Mouse (Mus musculus): ENCODE data around the gene Tnik.

The Tnik gene

DNA sequence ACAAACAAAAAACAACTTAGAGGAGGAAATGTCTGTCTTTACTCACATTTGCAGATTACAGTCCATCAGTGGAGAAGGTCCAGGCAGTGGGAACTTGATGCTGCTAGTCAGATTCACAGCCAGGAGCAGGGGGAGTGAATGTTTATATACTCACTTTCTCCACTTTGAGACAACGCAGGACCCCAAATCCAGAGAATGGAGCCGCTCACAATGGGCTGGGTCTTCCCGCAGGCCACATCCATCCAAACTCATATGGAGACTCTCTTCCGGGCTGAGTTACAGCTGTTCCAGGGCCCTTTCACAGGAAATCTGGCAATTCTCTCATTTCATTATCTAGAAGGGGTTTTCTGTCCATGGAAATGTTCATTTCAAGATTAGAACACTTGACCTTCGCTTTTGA lies 277.1 kb downstream of the Tnik start:
- in situ Hi-C loops (cut with MboI, MseI): no loop called here

DNA sequence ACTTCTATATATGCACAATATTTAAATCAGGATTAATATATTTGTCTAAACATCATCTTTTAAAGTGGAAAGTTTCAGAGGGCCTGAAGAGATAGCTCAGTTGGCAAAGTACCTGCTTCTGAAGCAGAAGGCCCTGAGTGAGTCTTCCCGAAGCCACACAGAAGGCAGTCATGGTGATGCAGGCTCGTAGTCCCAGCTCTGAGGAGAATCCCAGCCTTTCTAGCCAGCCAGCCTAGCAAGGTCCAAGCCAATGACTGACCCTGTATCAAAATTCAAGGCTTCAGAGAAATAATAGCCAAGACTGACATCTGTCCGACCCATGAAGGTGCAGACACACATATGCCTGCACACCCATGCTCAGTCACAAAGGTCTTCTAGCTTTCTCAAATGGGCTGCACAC lies 279.9 kb downstream of the Tnik start:
- in situ Hi-C loops (cut with MboI, MseI): no loop called here

DNA sequence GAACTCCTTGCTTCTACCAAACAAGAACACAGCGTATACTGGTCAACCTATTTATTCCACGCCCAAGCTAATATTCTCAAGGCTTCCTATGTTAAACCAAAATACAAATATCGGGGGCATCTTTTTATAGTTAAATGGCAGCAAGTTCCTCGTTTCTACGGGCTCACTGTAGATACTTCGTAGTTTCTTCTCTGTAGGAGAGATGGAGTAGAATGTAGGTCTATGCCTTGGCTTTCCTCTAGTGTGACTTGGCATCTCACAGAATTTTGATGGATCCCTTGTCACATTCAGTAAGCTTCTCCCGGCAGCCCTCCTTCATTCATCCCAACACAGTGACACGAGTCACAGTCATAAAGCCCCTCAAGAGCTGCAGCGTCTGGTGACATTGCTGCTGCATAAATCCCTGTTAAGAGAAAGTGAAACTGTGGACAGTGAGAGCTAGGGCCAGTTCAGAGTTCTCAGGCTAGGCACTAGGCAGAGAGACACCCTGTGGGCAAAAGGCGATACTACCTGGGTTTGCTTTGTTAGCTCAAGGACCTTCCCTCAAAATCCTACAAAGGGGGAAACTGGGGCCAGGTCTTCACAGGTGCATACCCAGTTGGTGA lies 280.5 kb downstream of the Tnik start:
- in situ Hi-C loops (cut with MboI, MseI): no loop called here

DNA sequence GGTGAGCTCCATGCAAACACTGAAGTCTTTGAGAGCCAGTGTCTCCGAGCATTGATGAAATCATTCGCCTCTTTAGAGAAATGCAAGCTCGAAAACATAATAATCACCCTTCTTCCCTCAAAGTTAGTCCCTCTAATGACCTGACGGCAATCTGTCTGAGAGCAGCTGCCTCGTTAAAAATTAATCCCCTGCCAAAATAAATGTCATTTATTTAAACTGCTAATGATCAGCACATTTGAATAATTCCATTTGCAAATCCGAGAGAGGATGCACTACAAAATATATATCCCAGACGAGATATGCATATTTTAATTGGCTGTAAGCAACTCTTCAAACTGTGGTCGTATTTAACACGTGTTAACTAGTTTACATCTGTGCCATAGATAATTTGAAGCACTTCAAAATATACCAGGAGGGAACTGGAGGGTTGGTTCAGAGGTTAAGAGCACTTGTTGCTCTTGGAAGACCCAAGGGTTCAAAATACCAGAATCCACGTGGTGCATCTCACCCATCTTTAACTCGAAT lies 281.4 kb downstream of the Tnik start:
- in situ Hi-C loops (cut with MboI, MseI): no loop called here

DNA sequence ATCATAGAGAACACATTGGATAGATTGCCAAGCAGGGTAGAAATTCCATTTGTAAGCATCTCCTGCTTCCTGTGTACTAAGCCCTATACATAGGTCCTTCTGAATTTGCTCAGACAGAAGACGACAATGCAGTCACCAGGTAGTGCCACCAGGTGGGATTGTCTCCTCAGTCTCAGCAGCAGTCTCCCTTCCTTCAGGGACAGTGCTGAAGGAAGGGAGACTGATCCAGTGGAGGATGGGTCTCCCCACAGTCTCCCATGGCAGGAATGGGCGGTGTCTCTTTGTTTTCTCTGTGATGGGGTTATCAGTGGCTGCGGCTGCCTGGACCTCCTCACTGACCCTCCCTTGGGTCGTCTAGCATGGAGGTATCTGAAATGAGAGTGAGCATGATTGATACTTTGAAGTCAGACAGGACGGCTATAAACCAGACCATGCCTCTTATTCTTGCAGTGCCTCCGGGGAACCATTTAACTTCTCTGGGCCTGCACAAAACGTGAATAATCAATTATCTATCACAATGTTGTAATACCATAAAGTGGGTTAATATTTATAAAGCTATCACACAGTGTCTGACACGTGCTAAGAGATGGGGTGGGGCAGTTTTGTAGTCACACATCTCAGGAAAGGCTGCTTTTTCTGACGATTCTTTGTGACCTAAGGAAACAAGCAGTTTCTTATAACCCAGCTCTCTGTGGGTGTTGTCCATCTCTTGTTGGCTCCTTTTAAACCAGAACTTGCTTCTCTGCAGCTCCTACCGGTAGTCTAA lies 285.1 kb downstream of the Tnik start:
- in situ Hi-C loops (cut with MboI, MseI): no loop called here

DNA sequence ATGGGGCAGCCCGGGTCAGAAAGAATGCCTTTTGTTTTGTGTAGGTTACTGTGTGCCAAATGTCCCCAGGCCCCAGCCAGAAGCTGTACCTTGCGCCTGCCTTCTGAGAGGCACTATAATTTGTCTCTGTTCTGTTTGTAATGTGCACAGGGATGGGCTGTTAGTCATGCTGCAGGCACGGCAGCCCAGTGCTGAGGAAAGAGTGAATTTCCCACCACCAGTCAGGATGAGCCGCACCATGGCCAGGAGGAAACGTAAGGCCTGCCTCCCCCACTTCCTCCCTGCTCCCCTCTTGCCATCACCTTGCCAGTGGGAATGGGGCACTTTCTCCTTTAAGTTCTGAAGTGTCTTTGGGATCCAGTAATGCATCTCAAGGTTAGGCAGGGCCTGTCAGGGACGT lies 286.4 kb downstream of the Tnik start:
- in situ Hi-C loops (cut with MboI, MseI): no loop called here

DNA sequence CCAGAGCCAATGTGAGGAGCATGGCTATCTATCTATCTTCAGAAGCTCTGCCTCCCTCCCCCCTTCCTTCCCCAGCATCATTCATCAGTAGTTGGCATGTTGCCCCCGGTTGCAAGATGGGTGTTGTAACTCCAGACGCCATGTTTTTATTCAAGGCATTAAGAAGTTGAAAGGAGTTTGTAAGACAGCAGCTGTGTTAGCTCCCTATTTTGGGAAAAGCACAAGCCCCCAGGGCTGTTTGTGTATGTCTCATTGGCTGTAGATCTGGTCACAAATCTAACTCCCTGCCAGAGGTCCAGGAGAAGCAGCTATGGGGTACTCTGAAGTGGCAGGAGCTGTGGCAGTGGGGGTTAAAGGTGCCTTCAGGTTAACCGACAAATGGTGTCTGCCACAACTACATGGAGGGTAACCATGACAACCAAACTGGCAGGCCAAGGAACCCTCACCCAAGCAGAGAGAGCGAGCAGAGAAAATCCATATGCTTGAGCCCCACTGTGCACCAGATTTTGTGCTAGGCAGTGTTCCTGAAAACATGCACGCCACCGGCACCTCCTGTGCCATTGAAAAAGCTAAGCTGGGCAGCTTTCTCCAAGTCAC lies 287.6 kb downstream of the Tnik start:
- in situ Hi-C loops (cut with MboI, MseI): no loop called here

DNA sequence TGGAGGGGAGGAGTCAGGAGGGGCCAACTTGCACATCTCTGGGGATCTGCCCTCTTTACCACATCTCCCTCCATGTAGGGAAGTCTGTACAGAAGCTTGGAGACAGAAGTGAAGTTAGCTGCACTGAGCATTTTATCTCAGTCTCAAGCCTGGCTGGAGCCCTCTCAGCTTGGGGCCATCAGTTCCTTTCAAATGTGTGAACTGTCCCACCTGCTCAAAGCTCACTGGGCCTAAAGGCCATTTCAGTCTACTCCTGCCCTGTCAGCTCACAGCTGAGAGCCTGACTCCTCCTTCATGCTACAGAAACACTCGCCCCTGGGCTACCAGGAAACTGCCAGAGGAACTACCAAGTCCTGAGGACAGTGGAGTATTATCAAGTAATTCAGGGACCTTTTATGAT lies 288.7 kb downstream of the Tnik start:
- in situ Hi-C loops (cut with MboI, MseI): no loop called here

DNA sequence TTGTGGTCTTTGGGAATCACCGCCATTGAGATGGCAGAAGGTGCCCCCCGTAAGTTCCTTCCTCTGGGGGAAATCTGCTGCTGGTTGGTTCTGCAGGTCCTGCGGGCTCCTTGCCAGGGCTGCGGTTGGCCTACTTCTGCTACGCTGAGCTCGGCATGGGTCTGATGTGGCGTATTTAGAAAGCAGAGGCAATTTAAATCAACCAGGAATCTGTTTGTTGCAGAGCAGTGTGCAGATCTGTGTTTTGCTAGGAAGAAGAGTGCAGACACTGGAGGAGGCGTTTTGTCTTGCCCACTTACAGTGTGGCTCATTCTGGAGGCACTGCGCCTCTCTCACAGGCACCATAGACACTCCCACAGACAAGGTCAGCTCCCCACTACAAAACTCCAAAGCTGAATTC lies 291.9 kb downstream of the Tnik start:
- in situ Hi-C loops (cut with MboI, MseI): loop anchor here (5.0 kb wide), 3 partner anchors 67 to 388 kb away; no protein-coding TSS in a partner anchor

DNA sequence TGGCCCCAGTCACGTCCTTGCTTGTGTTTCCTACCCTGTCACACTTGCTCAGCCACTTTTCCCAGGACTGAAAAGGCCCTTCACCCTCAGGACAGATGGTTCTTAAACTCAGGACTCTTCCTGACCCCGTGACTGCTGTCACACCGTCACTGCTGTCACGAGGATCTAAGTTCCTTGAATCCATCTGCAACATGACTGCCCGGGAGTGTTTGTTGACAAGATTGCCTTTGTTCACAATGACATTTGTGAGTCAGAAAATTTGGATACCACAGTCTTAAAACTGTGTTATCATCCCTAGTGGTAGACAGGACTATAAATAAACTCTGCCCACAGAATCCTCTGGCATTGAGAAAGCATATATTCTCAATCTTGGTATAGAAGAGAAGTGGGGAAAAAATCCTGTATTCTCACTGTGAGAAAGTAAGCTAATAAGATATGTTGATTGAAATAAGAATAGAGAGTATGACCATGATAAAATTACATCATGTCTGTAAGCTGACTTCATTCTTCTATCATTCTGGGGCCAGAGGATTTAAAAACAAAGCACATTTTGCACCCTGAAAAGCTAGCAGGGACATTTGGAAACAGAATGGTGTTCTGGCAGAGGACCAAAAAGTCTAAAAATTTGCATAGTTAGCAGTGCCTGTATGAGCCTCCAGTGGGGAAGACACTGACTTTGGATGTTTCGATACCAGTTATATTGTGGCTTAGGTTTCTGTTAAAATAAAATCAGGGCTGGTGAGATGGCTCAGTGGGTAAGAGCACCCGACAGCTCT lies 293.0 kb downstream of the Tnik start:
- in situ Hi-C loops (cut with MboI, MseI): loop anchor here (5.0 kb wide), 3 partner anchors 66 to 389 kb away; no protein-coding TSS in a partner anchor

DNA sequence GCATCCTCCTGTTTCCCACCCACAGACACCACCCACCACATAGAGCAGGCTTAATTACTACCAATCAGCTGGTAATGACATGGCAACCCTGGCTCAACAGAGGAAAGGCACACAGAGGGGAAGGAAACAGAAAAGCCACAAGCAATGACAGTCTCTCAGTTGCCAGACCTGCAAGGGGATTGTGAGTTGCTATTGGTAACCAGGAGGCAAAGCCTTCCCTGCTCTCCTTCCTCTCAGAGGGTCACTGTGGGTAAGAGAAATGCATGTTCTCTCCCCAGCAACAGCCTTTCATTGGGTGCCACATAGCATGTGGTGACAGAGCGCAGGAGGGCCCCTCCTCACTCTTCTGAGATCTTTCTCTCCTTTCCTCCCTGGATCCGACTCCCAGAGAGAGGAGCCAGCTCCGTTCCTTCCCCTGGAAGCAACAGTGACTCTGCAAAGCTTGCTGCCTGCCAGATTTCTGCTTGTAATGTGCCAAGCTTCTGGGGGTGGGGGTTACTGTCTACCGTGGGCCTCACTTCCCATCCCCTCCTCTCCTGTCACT lies 295.4 kb downstream of the Tnik start:
- in situ Hi-C loops (cut with MboI, MseI): loop anchor here (5.0 kb wide), 3 partner anchors 64 to 391 kb away; no protein-coding TSS in a partner anchor

DNA sequence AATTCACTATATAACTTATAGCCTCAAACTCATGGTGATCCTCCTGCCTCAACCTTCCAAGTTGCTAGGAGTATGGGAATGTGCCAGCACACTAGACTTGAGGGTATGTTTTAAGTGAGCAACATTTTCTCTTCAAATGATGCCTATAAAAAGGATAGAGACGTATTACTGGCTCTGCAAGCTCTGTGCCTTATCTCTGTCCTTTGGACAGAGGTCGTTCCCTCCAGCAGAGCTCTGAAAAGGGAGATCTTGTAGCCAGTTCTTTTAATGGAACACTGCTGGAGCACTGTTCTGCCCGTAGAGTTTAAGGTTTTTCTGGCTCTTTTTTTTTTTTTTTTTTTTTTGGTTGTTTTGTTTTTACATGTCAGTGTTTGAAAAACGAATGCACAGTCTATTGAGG lies 298.4 kb downstream of the Tnik start:
- in situ Hi-C loops (cut with MboI, MseI): no loop called here

DNA sequence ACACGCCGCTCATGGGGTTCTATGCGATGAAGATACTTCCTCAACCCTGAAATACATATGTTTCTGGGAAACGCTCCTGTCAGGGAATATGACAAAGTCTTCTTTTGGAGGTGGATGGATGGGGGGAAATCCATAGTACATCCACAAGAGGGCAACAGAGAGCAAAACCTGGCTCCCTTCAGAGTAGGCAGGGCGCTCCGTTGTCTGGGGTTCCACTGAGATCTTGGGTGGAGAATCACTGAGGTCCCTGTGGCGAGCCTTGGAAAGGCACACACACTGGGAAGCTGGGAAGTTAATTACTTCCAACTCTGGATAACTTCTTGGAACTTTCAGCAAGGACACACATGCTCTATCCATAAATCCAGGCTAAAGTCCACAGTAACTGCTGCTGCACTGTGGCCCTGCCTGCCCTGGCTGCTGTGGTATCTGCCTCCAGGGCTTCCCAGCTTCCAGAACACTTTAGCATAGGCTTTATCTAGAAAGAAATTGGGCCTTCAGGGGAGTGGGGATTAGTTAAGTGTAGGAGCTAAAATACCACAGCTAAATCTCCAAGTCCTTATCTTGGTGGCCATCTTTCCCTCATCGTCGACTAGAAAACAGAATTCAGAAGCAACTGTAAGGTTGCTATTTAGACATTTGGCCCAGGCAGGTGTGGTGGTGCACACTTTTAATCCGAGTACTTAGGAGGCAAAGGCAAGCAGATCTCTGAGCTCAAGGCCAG lies 299.8 kb downstream of the Tnik start:
- in situ Hi-C loops (cut with MboI, MseI): no loop called here

DNA sequence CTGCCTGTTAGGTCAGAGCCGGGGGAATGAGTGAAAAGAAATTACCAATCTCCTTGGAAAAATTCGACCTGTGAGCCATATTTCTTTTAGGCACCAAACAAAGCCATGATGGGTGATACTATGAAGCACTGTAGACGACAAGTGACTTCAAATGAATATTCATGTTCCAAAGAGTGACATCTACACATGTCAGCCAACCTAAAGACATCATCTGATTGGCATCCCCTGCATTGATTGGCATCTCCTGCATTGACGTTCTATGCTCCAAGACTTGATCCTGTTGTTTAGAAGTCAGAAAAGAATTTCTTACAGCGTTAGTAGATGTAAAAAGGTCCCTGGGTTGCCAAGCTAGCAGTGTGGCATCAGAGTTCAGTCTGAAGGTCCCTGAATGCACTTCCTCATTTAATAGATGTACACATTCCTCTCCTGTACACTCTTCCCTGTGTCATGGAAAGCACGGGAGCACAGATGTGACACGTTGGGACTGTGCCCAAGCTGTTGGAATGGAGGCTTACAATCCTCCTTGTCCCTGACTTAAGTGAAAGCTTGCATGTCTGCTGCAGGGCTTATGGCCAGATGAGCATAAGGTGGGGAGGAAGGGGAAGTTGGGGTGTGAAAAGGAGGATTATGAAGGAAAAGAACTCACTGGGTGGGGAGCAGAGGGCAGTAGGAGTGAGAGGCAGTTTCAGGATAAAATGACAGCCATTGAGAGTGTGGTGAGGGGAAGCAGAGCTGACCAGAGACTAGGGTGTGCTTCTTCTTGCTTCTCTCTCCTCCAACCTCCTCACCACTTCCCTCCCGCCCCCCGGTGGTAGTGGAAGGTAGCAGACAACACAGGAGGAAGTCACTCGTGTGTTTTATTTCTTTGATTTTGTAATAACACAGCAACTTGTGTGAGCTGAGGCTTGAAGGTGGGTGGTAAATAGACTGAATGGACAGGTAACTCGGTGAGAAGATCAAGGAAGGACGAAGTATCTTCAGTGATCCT lies 301.6 kb downstream of the Tnik start:
- in situ Hi-C loops (cut with MboI, MseI): no loop called here

DNA sequence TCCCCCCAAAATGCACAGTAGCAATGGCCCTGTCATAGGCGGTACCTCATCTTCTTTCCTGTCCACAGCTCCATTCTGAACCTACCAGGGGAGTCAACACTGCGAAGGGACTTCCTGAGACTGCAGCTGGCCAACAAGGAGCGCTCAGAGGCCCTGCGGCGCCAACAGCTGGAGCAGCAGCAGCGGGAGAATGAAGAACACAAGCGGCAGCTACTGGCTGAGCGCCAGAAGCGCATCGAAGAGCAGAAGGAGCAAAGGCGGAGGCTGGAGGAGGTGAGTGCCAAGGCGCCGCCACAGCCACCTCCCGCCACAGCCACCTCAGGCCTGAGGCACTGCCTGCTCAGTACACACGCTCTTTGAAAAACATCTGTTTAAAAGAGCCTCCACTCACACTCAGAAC lies 314.3 kb downstream of the Tnik start:
- in situ Hi-C loops (cut with MboI, MseI): no loop called here

DNA sequence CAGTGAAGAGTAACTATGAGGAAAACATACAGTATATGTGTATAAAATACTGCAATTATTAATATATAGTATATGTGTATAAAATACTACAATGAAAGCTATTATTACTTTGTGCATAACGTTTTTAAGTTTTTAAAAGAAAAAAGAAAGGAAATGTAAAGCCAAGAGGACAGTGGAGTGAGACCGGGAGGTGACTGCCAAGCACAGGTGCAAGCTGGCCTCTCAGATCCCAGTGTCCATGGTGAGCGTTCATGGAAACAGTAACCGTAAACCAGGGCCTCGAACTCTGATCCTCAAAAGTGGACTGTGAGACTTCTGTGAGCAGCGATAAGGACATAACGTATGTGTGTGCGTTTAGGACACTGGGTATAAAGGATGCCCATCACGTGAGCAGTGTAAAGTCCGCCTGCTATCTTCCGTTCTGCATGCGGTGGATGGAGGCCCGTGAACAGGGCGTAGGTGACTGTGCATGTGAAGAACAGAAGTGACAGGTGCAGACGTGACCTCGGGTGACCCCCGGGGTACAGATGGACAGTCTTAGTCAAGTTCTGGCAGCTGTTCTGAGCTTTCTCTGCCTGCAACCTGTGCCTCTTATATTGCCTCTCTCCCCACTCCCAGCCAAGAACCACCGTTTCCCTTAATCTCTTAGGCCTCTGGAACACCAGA lies 316.1 kb downstream of the Tnik start:
- in situ Hi-C loops (cut with MboI, MseI): no loop called here

DNA sequence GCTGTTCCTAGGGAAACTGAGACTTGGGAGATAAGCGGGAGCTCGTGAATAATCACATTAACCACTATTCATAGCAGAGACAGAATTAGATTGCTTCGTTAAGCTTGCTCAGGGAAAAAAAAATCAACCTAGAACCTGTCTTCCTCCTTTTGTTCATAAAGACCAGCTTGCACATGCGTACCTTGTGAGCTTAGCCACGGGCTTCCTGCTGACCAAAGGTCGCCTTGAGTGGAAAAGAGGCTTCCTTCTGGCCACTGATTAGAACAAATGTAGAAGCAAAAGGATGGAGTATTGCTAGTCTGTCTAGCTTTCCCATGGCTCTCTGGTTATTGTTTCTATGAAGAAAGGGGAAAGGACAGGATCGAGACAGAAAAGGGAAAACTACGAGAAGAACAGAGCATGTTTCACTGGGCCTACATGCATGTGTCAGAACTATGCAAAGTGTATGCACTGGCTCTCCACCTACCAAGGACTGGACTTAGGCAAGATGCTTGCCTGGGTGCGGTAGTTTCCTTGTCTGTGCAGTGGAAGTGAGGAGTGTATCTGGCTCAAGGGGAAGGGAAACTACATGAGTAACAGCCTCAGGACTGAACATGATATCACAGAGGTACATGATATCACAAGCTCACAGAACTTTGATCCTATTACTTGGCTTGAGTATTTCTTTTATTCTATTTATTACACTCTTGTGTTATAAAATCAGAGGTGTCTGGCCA lies 322.9 kb downstream of the Tnik start:
- in situ Hi-C loops (cut with MboI, MseI): no loop called here

DNA sequence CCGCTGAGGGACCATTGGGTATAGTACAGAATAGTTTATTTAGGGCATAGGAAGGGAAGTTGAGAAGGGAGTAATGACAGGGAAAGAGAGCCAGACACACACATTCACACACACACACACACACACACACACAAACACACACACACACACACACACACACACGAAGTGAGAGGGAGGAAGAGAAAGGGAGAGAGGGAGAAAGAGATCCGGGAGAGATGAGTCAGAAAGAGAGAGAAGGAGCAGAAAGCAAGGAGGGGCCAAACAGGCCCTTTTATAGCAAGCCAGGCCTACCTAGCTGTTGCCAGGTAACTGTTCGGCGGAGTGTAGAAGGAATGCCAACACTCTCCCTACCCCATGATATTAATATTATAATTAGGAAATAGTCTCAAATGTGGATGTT lies 324.8 kb downstream of the Tnik start:
- in situ Hi-C loops (cut with MboI, MseI): no loop called here

DNA sequence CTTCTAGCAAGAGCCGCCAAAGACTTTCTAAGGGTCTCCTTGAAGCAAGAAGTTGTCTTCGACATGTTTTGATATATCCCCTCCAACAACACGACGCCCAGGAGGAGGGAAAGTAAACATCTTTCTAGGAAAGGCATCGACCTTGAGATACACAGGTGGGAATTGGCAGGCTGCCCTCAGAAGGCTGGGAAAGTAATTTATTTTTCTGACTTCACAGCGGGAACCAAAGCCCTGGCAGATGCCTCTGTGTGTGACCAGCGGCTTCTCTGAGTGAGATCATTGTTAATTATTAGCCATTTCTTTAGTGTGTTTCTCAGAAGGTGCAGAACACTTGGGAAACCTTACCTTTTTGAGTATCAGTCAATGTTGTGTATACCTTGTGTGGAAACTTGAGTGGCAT lies 328.3 kb downstream of the Tnik start:
- in situ Hi-C loops (cut with MboI, MseI): no loop called here

Data from T-helper 2 cell (primary cell).